Mouse (Mus musculus): ENCODE data around the gene Pdlim3. TPM values are rescaled to one million over a fixed set of nuclear protein-coding genes. Genes with fewer than 3 reads are reported as not detected.

The Pdlim3 gene
- polyA plus RNA-seq, 1 experiment from 2014 or later: 23.7 TPM

Other genes starting within 250 kb of the Pdlim3 start
- gene Ccdc110, start 49.2 kb downstream of the Pdlim3 start, polyA plus RNA-seq (2015; fragmentation: Nextera tagmentation; extraction: Ambion mirVana): not detected in 2 replicates
- 4.9 and 5.5 TPM in 2 replicates for gene 1700029J07Rik, start 89.8 kb downstream of the Pdlim3 start, polyA plus RNA-seq (2015; fragmentation: Nextera tagmentation; extraction: Ambion mirVana)
- gene Ufsp2, start 90.1 kb downstream of the Pdlim3 start, polyA plus RNA-seq (2015; fragmentation: Nextera tagmentation; extraction: Ambion mirVana): 81.8 and 83.5 TPM in 2 replicates
- gene Lrp2bp, start 113.8 kb downstream of the Pdlim3 start, polyA plus RNA-seq (2015; fragmentation: Nextera tagmentation; extraction: Ambion mirVana): 0.61 and 0.76 TPM in 2 replicates
- gene Ankrd37, start 120.2 kb downstream of the Pdlim3 start, polyA plus RNA-seq (2015; fragmentation: Nextera tagmentation; extraction: Ambion mirVana): 23.6 and 24.9 TPM in 2 replicates